Mouse (Mus musculus): ENCODE data around the gene Pbx1.

Pbx1 gene

DNA sequence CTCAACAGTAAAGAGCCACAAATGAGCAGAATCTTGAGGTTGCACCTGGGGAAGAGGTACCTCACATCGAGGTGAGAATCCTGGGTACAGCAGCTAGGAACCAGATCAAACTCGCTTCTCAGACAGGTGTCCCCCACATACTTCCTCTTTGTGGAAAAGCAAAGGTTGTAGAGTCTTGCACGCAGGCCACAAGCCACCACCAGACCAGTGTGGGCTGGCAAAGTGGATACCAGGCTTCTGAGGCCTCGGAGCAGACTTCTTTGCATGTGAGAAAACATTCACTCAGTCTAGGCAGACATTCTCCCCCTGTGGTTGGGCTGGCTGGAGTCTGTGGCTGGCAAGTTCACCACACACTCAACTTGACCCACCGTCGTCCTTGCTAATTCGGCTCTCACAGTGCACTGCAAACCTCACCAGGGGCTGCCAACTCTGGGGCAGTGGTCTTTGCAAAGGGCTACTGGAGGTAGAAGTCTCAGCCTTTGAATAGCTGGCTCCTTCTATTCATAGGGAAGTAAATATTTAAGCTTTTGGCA, 206.4 kb downstream of the Pbx1 start:
- DNase-seq (ENCODE audit: low spot score) = no peak

DNA sequence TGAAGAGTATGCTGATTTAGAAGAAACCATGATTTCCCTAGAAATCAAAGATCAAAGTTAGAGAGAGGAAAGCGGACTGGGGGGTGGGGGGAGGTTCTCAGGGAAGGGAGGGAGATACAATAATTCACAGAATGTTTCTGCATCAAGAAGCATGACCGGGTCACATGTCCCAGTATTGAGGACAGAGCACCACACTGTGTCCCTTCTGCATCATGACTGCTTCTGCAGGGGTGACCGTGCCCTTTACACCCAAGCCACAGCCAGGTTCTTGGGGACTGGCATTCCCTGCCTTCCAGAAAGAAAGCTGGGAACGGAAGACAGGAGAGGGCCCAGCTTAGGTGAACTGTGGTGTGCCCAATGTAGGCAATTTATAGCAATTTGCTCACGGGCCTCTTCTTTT, 207.9 kb downstream of the Pbx1 start:
- no peak for DNase-seq (ENCODE audit: low spot score)

- no peak for DNase-seq (ENCODE audit: low spot score)
Observed at GRCm38 (mm10) chr1:168222794-168223193, 209.3 kb downstream of the Pbx1 start.

DNA sequence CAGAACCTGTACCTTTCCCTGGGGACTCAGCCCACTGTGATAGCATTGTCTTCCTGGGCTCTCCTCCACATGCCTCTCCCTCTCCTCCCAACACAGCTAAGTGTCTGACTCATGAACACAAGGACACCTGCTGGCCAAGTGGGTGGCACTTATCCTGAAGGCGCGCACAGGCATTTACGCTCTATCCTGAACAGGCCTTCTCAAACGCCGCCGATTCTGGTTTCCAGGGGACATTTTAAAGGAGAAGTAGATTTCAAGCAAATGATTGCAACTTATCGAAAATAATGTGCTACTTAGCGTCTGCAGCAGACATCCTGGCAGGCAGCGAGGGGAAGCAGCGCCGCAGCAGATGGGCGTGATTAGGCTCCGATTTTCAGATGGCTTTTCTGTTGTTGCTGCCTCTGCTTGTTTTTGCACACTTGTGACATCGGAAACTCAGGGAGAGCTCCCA, 211.0 kb downstream of the Pbx1 start:
- DNase-seq (ENCODE audit: low spot score) = no peak

- no peak for DNase-seq (ENCODE audit: low spot score)
Observed at GRCm38 (mm10) chr1:168215896-168216747, 215.9 kb downstream of the Pbx1 start.

- DNase-seq (ENCODE audit: low spot score) = no peak
Observed at GRCm38 (mm10) chr1:168215468-168215867, 216.6 kb downstream of the Pbx1 start.

DNA sequence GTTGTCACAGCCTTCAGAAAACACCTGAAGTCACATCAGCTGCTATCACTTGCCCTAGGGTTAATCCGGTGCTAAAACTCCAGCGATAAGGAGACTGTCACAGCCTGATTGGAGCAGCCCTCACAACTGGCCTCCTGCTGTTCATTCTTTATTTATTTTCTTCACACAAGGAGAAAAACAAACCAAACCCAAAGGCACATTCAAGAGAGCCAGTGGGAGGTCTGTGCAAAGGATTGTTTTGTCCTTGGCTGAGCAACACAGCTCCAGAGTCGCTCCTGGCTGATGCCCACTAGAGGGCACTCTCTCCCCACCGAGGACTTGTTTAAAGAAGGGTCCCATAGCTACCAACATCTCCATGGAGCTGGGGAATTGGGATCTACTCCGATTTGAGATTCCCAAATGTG, 218.0 kb downstream of the Pbx1 start:
- DNase-seq (ENCODE audit: low spot score) = no peak

DNA sequence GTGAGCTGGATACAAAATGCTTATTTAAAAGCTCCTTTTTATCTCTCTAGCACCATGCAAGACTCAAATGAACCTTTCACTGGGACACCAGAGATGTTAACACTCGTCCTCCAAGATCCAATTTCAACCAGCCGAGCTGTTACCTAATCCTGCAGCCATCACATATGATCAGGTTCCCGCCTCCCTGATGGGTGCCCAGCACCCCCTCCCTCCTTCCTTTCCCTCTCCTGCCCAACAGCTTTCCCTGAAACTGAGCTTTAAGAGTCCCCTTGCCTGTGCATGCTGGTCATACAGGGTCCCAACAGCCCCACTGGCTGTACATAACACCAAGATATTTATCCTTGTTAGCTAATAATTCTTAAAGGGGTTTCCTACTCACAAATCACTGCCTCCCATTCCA, 218.5 kb downstream of the Pbx1 start:
- DNase-seq (ENCODE audit: low spot score) = no peak

- no peak for DNase-seq (ENCODE audit: low spot score)
Observed at GRCm38 (mm10) chr1:168210401-168210800, 221.7 kb downstream of the Pbx1 start.

DNA sequence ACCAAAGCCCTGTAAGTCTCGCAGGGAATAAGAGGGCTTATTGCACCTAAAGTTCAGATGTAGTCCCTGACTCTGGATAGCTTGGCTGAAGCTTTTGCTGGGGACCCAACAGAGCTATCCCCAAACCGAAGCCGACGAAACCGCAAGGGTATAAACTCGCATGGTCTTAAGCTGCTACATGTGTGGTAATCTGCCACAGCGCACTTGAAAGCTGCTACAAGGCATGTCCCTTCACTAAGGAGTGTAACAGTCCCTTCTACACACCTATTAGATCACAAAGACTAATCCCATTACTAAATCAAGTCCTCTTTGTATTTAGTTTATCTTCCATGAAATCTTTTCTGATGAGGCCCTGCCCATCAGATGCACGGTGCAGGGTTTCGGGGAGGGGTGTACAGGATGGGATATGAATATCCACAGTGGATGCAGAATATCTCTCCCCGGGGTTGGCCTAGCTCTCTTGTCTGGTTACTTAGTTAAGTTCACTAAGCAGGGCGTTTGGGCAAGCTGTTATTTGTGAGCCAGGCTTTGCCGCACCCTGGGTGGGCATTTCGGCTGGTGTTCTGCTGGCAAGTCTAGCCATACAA, 231.4 kb downstream of the Pbx1 start:
- DNase-seq (ENCODE audit: low spot score) = no peak

- no peak for DNase-seq (ENCODE audit: low spot score)
Observed at GRCm38 (mm10) chr1:168198276-168198675, 233.8 kb downstream of the Pbx1 start.

DNA sequence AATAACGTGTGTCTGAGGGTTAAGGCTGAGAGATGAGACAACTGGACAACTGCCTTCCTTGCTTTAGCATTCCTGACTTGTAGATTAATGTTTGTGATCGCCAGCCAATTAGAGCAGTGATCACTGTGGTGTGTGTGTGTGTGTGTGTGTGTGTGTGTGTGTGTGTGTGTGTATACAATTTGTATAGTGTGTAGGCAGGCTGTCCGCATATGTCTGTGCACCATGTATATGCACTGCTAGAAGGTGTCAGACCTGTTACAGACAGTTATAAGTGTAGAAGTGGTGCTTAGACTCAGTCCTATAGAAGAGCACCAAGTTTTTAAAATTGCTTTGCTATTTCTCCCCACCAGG, 234.2 kb downstream of the Pbx1 start:
- no peak for DNase-seq (ENCODE audit: low spot score)

DNA sequence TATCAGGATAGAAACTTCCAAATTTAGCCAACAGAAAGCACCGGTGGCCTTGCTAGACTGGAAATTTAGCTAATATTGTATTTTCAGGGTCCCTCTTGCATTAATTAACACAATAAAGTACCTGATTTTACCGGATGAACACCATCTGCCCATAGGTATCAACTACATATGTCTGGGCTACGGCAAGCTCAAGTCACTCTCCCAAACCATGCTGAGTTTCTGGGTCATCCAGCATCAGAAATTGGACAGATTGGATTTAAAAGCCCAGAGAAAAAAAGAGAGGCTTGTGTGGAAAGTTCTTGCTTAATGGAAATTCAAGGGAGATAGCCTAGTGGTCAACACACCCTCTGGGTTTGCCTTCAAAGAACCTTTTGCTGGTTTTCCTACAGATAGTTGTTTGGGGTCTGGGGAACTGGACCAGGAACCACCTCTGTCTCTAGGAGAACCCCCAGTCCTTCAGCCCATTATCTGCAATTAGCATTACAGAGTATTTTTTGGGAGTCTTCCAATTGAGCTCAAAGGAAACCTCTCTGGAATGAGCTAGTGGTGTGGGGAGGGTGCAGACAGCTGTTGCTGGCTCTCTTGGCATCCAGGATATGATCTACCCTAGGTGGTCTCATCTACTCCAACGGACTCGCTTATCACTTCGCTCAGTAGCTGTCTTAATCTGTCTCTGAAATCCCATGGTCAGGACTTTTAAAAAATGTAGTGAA, 234.7 kb downstream of the Pbx1 start:
- DNase-seq (ENCODE audit: low spot score) = no peak

GRCm38 (mm10) chr1:168193364-168193763, 238.7 kb downstream of the Pbx1 start:
- no peak for DNase-seq (ENCODE audit: low spot score)

DNA sequence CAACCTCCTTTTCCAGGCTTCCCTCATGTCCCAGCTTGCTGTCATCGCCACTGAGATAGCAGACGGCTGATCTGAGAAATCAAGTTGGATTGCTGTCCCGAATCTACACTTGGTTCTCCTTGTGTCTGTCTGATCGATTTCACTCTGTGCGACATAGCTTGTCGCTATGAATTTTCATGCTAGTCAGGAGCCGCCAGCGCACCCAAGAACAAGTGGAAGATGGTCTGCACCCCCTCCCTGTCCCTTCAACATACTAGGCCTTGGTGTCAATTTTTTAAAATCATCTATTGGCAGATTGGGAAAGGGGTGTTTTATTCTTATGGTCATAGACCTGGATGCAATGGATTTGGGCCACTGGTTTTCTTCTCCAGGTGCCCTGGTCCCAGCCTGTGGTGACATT, 249.3 kb downstream of the Pbx1 start:
- DNase-seq (ENCODE audit: low spot score) = no peak

GRCm38 (mm10) chr1:168180622-168181441, 251.2 kb downstream of the Pbx1 start:
- no peak for DNase-seq (ENCODE audit: low spot score)

GRCm38 (mm10) chr1:168179691-168180090, 252.4 kb downstream of the Pbx1 start:
- no peak for DNase-seq (ENCODE audit: low spot score)

DNA sequence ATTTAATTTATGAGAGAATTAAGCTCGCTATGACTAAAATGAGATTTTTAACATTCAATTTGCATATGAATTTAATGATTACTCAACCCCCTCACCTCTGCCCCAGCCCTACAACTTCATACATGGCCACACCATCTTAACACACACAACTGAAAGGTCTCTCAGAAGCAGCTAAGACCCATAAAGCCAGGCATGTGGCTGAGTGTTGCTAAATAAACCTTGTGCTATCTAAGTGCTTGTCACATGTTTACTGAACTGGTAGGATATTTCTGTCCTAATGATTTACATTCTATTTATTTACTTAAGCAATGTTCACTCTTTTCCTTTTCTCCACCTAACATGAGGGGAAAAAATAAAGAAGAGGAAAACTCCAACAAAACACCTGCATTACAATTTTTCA, 253.5 kb downstream of the Pbx1 start:
- no peak for DNase-seq (ENCODE audit: low spot score)

DNA sequence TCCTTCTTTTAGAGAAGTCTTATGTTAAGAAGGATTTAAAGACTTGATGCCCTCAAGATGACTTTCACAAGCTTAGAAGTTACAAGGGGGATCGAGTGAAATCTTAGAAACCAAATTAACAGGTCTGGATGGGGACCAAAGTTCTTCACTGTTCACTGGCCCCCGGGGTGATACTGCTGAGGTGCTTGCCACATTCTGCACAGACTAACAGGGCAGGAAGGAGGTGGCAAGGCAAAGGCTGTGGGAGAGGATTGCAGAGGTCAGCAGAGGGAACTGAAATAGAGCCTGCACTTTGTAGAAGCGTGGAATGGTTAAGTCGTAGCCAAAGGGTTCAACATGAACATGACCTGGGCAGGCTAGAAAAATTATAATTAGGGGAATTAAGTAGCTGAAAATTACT, 256.5 kb downstream of the Pbx1 start:
- DNase-seq (ENCODE audit: low spot score) = no peak

- DNase-seq (ENCODE audit: low spot score) = no peak
Observed at GRCm38 (mm10) chr1:168169791-168170190, 262.3 kb downstream of the Pbx1 start.

DNA sequence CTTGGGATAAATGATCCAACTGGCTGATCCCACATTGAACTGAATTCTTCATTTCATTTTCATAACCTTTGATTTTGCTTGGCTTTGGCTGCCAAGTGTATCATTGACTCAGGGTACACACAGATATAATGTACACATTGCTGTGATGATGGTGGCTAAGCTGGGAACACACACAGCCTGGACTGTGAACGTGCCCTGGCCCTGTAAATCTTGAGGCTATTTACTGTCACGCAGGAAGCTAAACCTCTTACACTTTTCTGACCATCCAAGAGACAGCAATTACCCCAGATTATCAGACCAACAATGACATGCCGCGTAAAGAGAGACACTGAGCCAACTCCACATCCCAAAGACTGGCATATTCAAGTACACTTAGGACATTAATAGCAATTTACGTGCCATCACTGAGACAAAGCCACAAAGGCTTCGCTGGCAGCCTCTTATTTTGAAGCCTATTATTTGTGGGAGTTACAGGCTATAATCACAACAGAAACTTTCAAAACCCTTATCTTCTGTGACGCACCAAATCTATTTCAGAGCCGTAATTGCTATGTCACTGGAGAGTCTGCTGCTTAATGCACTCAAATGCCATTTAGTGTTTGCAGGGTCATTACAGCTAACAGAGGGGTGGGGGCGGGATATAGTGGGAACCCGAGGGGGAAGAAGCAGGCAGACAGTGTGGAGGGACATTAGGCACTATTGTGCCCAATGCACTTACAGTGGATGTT, 262.9 kb downstream of the Pbx1 start:
- DNase-seq (ENCODE audit: low spot score) = no peak
